Mouse (Mus musculus) embryonic facial prominence, embryonic 14.5 days (tissue): ENCODE measurements around the gene Sema3f. TPM values are rescaled to one million over a fixed set of nuclear protein-coding genes. Genes with fewer than 3 reads are reported as not detected.

Source experiments
- ATAC-seq: fragments of 200-750 bp; cut with Nextera tagmentation; 2 replicates; pipeline ENCODE4 v1.8.0; 2017; ENCODE audit warnings: low read depth, moderate number of reproducible peaks, moderate TSS enrichment
- DNase-seq: peaks from one replicate; pipeline ENCODE4 v3.0.0-alpha.2; 2015; ENCODE audit warnings: low spot score
- H3K27ac ChIP-seq: fragments of 300-500 bp; sonication (generic); replicated peaks from 2 replicates; pipeline ENCODE4 v1.5.1; 2014; ENCODE audit warnings: low read depth, mild to moderate bottlenecking, low read length, moderate library complexity
- H3K27me3 ChIP-seq: fragments of 300-500 bp; sonication (generic); replicated peaks from 2 replicates; pipeline ENCODE4 v1.6.1; 2014; ENCODE audit warnings: low read length; ENCODE audit not compliant: control insufficient read depth, insufficient read depth
- H3K36me3 ChIP-seq: fragments of 300-500 bp; sonication (generic); 2 replicates; pipeline ENCODE4 v1.6.1; 2014; ENCODE audit warnings: low read length, mixed read lengths; ENCODE audit not compliant: control insufficient read depth, insufficient read depth
- H3K4me1 ChIP-seq: fragments of 300-500 bp; sonication (generic); 2 replicates; pipeline ENCODE4 v1.6.1; 2014; ENCODE audit warnings: antibody characterized with exemption, low read length; ENCODE audit not compliant: control insufficient read depth, insufficient read depth
- H3K4me2 ChIP-seq: fragments of 300-500 bp; sonication (generic); 2 replicates; pipeline ENCODE4 v1.6.1; 2014; ENCODE audit warnings: low read depth, mild to moderate bottlenecking, low read length, moderate library complexity, mixed read lengths
- H3K4me3 ChIP-seq: fragments of 300-500 bp; sonication (generic); 2 replicates; pipeline ENCODE4 v1.5.1; 2014; ENCODE audit warnings: low read depth, mild to moderate bottlenecking, low read length
- H3K9ac ChIP-seq: fragments of 300-500 bp; sonication (generic); 2 replicates; pipeline ENCODE4 v1.6.1; 2014; ENCODE audit warnings: low read depth, mild to moderate bottlenecking, low read length, moderate library complexity, mixed read lengths
- H3K9me3 ChIP-seq: fragments of 300-500 bp; sonication (generic); 2 replicates; pipeline ENCODE4 v1.6.1; 2016; ENCODE audit warnings: low read length; ENCODE audit not compliant: control insufficient read depth
- WGBS: fragments of 180-500 bp; shearing (Covaris S2); extraction: QIAGEN DNeasy Blood & Tissue Kit; methylation state at CpG from one replicate; pipeline ENCODE4 v1.1.7; 2014; 5-methylcytosine and 5-hydroxymethylcytosine counted together
- polyA plus RNA-seq: library from polyadenylated mRNA; unstranded; fragments of >200 nt; fragmentation: Nextera tagmentation; extraction: Ambion mirVana; gene quantifications from 2 replicates; pipeline ENCODE4 v1.2.1, GENCODE M21; 2014

Sema3f gene
- polyA plus RNA-seq, 1 experiment from 2014 or later = 32.8 TPM

DNA sequence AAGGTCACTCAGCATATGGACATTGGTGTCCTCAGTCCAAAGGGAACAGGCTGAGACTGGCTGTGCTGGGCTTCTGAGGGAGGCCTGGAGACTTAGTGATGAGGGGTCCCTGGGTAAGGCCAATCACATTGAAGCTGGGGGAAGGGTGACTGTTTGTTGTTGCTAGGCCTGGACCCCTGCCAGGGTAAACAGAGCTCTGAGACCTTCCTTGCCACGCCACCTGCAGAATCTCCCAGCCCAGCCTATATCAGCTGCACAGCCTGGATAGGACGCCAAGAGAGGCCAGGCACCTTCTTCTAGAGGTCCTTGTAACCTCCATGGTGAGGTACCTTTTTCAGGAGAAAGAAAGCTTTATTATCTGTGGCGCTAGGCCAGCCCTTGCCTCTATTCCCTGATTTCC is 41.4 kb downstream of the Sema3f start:
- H3K4me3 ChIP-seq = no peak overlapping the region
- WGBS = 52% methylated on average over 3 of the region's 3 CpGs
- no peak overlapping the region for H3K4me2 ChIP-seq
- no peak overlapping the region; the same call in 1 of the 2 replicates for H3K27ac ChIP-seq
- H3K27me3 ChIP-seq = peaks cover 23% of the 10 kb centered on the region
- H3K9ac ChIP-seq = no peak overlapping the region
- peaks cover 12% of the 10 kb centered on the region for H3K4me1 ChIP-seq
- no peaks in the 10 kb centered on the region for H3K36me3 ChIP-seq
- H3K9me3 ChIP-seq = no peaks in the 10 kb centered on the region
- ATAC-seq (no peak), DNase-seq (no peak)

DNA sequence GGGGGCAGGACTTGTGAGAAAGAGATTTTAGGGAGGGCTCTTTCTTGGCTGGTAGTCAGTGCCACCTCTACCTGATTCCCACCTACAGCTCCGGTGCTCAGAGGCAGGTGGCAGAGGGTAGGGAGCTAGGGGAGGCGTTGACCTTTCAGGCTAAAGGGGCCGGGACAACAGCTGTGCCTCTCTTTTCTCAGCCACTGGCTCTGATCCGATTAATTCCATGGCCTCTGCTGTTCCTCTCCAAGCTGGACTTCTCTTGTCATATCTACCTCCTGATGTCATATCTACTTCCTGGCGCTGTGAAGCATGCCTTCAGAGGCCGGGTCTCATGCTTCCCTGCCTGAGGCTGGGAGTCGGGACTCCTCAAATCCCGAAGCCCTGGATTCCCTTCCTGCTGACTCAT is 42.3 kb downstream of the Sema3f start:
- no peaks in the 10 kb centered on the region for H3K9me3 ChIP-seq
- peak overlapping the region; percentile 93; the same call in 1 of the 2 replicates for H3K4me2 ChIP-seq
- H3K27ac ChIP-seq = no peak overlapping the region
- H3K36me3 ChIP-seq = no peaks in the 10 kb centered on the region
- ATAC-seq = no peak
- 38% methylated on average over 8 of the region's 8 CpGs for WGBS
- peaks cover 12% of the 10 kb centered on the region for H3K4me1 ChIP-seq
- peaks cover 23% of the 10 kb centered on the region for H3K27me3 ChIP-seq
- DNase-seq = no peak
- no peak overlapping the region for H3K4me3 ChIP-seq
- no peak overlapping the region for H3K9ac ChIP-seq

DNA sequence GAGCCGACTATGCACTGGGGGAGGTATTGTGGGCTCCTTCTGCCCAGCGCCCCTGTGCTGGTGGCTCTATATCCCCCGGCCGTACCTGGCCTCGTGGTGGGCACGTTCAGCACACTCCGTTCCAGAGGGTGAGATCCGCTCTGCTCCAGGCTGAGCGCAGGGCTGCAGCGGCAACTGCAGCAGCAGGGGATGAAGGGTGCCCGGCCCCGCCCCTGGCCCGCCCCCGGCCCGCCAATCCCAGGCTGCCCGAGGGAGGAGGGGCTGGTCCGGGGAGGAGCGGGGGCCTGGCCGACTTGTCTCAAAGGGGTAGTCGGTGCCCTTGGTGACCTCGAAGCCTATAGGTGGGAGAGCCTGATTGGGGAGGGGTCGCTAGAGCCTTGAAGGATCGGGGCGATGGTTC is 43.1 kb downstream of the Sema3f start:
- peaks cover 23% of the 10 kb centered on the region for H3K27me3 ChIP-seq
- peak overlapping the region; percentile 50 for H3K9ac ChIP-seq
- H3K4me2 ChIP-seq = peak overlapping the region; percentile 93
- H3K27ac ChIP-seq = no peak overlapping the region
- no peaks in the 10 kb centered on the region for H3K36me3 ChIP-seq
- peaks cover 12% of the 10 kb centered on the region for H3K4me1 ChIP-seq
- 0% methylated on average over 15 of the region's 24 CpGs for WGBS
- DNase-seq = peak; percentile 77
- peak overlapping the region; percentile 45 for H3K4me3 ChIP-seq
- peak; percentile 94 for ATAC-seq
- no peaks in the 10 kb centered on the region for H3K9me3 ChIP-seq

DNA sequence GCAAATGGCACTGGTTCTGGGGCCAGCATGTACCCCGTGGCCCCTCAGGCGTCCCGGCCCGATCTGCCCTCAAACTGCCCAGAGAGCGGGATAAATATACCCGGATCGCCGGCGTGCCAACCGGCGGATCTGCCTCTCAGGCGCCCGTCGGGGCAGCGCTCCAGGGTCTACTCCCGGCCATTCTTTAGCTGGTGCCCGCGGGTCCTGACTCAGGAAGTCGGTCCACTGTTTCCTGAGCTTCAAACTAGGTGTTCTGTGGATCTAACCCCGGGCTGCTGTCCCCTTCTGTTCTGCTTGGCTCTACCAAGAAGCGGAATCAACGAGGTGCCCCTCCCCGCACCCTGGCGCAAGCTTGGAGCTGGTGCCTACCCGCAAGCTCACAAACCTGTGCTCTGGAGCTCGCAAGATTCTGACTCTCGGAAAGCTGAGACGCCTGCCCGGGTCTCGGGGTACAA is 43.5 kb downstream of the Sema3f start:
- Histone ChIP-seq H3K9ac (peak overlapping the region; percentile 50), H3K27me3 (peaks cover 23% of the 10 kb centered on the region), H3K4me3 (peak overlapping the region; percentile 45), H3K9me3 (no peaks in the 10 kb centered on the region), H3K4me1 (peaks cover 12% of the 10 kb centered on the region), H3K27ac (no peak overlapping the region), H3K36me3 (no peaks in the 10 kb centered on the region), H3K4me2 (peak overlapping the region; percentile 93)
- WGBS = under 1% methylated on average over 26 of the region's 30 CpGs
- DNase-seq (no peak), ATAC-seq (peak; percentile 31)

DNA sequence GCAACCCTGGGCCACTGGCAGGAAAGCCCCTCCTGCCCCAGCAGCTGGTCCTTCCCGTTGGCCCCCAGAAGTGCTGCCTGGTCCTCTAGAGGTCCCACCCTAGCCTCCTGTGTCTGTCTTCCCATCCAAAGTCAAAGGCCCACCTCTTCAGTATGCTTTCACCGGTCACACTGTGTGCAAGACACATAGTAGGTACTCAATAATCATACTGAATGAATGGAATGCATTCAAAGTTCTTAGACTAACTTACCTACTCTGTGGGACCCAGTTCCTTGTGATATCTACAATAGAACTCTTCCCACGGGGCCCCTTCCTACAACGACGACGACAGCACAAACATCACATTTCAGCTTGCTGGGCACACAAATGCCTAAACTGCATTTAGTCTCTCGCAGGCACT is 45.0 kb downstream of the Sema3f start:
- peaks cover 23% of the 10 kb centered on the region for H3K27me3 ChIP-seq
- no peak overlapping the region for H3K27ac ChIP-seq
- no peak overlapping the region for H3K4me2 ChIP-seq
- H3K9ac ChIP-seq = no peak overlapping the region
- ATAC-seq (no peak), DNase-seq (no peak)
- 81% methylated on average over 7 of the region's 7 CpGs for WGBS
- H3K4me1 ChIP-seq = peaks cover 12% of the 10 kb centered on the region
- no peak overlapping the region for H3K4me3 ChIP-seq
- no peaks in the 10 kb centered on the region for H3K36me3 ChIP-seq
- no peaks in the 10 kb centered on the region for H3K9me3 ChIP-seq

DNA sequence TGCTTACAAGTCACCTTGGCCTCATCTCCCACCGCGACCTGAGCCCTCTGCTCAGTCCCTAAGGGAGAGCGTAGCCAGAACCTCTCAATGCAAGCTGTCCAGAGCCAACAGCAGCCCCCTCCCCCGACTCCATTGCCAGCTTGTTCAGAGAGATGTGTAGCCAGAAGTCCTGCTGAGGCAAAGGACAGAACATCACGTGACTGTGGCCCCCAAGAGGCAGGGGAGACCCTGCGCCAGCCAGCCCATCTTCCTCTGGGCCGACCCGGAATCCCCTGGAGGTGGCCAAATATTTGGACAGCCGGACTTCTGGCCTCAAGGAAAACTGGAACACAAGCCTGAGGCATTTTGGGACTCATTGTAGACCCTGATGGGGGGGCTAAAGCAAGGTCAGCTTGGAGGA is 46.8 kb downstream of the Sema3f start:
- H3K36me3 ChIP-seq = no peaks in the 10 kb centered on the region
- 62% methylated on average over 9 of the region's 9 CpGs for WGBS
- no peaks in the 10 kb centered on the region for H3K9me3 ChIP-seq
- H3K4me1 ChIP-seq = peaks cover 12% of the 10 kb centered on the region
- H3K27me3 ChIP-seq = peaks cover 23% of the 10 kb centered on the region
- H3K4me2 ChIP-seq = no peak overlapping the region
- no peak overlapping the region for H3K27ac ChIP-seq
- H3K9ac ChIP-seq = no peak overlapping the region
- ATAC-seq (no peak), DNase-seq (no peak)
- H3K4me3 ChIP-seq = no peak overlapping the region

DNA sequence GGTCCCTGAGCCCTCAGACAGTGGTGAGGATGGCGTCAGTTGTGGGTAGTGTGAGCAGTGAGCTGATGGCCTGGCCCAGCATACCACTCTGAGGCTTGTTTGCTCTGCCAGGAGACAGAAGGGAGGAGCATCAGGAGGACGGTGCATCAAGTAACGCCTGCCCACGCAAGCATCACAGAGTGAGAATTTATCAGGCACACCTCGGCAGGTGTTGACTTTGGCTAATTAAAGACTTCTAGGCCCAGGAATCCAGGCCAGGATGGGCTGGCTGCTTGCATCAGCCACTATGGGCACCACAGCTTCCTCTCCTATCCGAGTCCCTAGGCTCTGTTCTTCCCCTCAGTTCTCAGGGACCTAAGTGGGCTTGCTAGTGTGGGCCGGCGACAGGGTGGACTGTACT is 47.9 kb downstream of the Sema3f start:
- no peak for ATAC-seq
- H3K27ac ChIP-seq = no peak overlapping the region
- 83% methylated on average over 8 of the region's 8 CpGs for WGBS
- H3K9ac ChIP-seq = no peak overlapping the region
- no peak overlapping the region for H3K4me3 ChIP-seq
- peaks cover 16% of the 10 kb centered on the region for H3K27me3 ChIP-seq
- no peak for DNase-seq
- no peaks in the 10 kb centered on the region for H3K9me3 ChIP-seq
- H3K4me1 ChIP-seq = peaks cover 8% of the 10 kb centered on the region
- no peak overlapping the region for H3K4me2 ChIP-seq
- no peaks in the 10 kb centered on the region for H3K36me3 ChIP-seq

DNA sequence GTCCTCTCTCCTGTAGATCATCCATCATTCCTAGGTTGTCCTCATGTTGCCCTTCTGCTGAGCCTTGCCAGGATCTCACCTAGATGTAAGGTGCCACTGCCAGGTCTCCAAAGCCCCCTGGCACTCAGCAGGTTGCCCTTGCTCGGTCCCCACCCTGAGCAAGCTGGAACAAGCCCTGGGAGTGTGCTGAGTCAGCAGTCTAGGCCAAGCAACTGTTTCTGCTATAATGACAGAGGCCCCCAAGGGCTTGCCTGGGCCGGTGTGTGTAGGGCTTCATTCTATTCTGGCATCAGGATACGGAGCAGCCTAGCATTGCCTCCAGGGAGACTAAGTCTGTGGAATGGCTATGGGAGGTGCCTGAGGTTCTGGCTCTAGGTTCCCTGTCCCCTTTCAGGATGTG is 49.5 kb downstream of the Sema3f start:
- H3K4me1 ChIP-seq = no peaks in the 10 kb centered on the region
- no peaks in the 10 kb centered on the region for H3K9me3 ChIP-seq
- H3K9ac ChIP-seq = no peak overlapping the region
- H3K4me2 ChIP-seq = no peak overlapping the region
- H3K27ac ChIP-seq = no peak overlapping the region
- H3K36me3 ChIP-seq = no peaks in the 10 kb centered on the region
- WGBS = 60% methylated on average over 3 of the region's 3 CpGs
- ATAC-seq = peak; percentile 39; the same call in 1 of the 2 replicates
- H3K27me3 ChIP-seq = peaks cover 6% of the 10 kb centered on the region
- H3K4me3 ChIP-seq = no peak overlapping the region
- peak; percentile 48 for DNase-seq

DNA sequence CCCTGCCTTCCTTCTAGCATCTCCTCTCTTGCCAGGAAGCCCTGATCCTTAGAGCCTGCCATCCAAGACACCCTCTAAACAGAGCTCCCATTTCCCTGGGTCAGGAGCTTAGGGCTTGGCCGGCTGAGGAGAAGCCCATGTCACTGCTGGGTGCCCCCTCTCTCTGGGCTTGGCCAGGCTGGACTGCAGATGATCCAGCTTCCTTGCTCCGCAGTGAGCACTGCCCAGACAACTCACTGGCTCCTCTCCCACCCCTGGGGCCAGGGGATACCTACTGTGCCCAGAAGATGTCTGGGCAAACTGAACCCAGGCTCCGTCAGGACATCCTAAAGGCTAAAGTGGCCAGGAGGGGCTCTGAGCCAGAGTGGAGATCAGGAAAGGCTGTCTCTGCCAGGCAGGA is 50.3 kb downstream of the Sema3f start:
- Histone ChIP-seq H3K36me3 (no peaks in the 10 kb centered on the region), H3K27me3 (no peaks in the 10 kb centered on the region; the same call in 1 of the 2 replicates), H3K9ac (no peak overlapping the region), H3K9me3 (no peaks in the 10 kb centered on the region), H3K27ac (no peak overlapping the region), H3K4me3 (no peak overlapping the region), H3K4me2 (no peak overlapping the region), H3K4me1 (no peaks in the 10 kb centered on the region)
- ATAC-seq = no peak
- 68% methylated on average over 3 of the region's 3 CpGs for WGBS
- no peak for DNase-seq
